In the genomic region with DNA sequence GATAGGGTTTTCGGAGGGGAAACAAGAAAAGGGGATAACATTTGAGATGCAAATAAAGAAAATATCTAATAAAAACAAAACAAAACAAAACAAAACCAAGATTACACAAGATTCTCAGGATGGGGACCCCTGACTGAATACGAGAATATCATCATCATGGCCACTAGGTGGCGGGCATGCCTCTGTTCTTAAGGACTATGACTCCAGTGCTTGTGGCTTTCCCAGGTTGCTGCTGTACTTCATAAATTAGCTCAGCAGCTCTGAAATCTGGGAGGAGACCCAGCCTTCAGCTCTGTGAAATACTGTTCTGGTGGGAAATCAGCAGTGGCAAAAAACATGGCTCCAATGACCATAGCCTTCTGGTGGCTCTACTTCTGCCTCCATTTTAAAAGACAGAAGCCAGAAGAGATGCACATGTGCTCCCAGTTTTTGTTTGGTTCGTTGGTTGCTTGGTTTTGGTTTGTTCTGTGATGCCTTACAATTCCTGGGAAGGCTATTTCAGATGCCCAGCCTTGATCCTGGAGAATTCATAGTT, we compare ENCODE assay signal across 8 mouse cellular contexts. TPM values are rescaled to one million over a fixed set of nuclear protein-coding genes. Genes with fewer than 3 reads are reported as not detected.
DNase-seq lines count a peak whose midpoint lies in the region; ATAC-seq and TF ChIP-seq lines count a peak whose summit lies in the region.

No protein-coding gene starts in this region.

- WGBS in intestine, embryonic 14.5 days: 22% methylated on average over 4 of the region's 4 CpGs

- peak; percentile 87 for TF ChIP-seq CTCF in left cerebral cortex, adult 2 months (IDR thresholded peaks at IDR 0.05)

- no peaks in the 10 kb centered on the region for H3K9me3 ChIP-seq in intestine, embryonic 14.5 days (ENCODE audit: control insufficient read depth, low read length)

- DNase-seq in cerebellum, postnatal 14 days: peak; percentile 80 to 86
- peak; percentile 55 to 73 for DNase-seq in frontal cortex, postnatal 36 days (ENCODE audit: low spot score in 2 of 2)
- peak; percentile 72 for DNase-seq in intestine, embryonic 14.5 days (ENCODE audit: low spot score)
- DNase-seq in left cerebral cortex, adult 2 months (ENCODE audit: extremely low spot score in 1 of 2, low spot score in 2 of 2): peak; percentile 51 to 67
- peak; percentile 83 to 86 for DNase-seq in right cerebral cortex, postnatal 10 days (ENCODE audit: low spot score in 2 of 2)

- H3K9ac ChIP-seq in intestine, embryonic 14.5 days (ENCODE audit: low read length): no peak overlapping the region

- no peaks in the 10 kb centered on the region for H3K36me3 ChIP-seq in intestine, embryonic 14.5 days (ENCODE audit: control insufficient read depth, insufficient read depth, low read length)

- no peak overlapping the region for H3K27ac ChIP-seq in intestine, embryonic 14.5 days (ENCODE audit: low read depth)
- no peak overlapping the region for H3K27ac ChIP-seq in left cerebral cortex, adult 2 months

- no peak overlapping the region for H3K4me3 ChIP-seq in intestine, embryonic 14.5 days (ENCODE audit: low read depth, low read length)
- no peak overlapping the region for H3K4me3 ChIP-seq in left cerebral cortex, adult 2 months

- H3K4me1 ChIP-seq in intestine, embryonic 14.5 days (replicated peaks; ENCODE audit: control insufficient read depth, insufficient read depth, low read length): no peaks in the 10 kb centered on the region

- peak; percentile 32 for ATAC-seq in activated CD4-positive, CD25-positive, alpha-beta regulatory T cell, adult 4 months
- ATAC-seq in intestine, embryonic 14.5 days (replicated peaks; ENCODE audit: low FRiP score, low TSS enrichment, low read depth): no peak; the same call in 1 of the 2 replicates
- peak; percentile 79 for ATAC-seq in megakaryocyte progenitor cell, adult 5-6 weeks (replicated peaks; ENCODE audit: poor library complexity)
- no peak for ATAC-seq in monocyte, adult 5-6 weeks (replicated peaks; ENCODE audit: insufficient number of reproducible peaks, low FRiP score, low TSS enrichment, poor library complexity, severe bottlenecking)

- H3K4me2 ChIP-seq in intestine, embryonic 14.5 days (ENCODE audit: low read length): no peak overlapping the region

- intact Hi-C loops in left cerebral cortex, adult 2 months (cut with DNase I): loop anchor here (1.0 to 5.0 kb wide), 6 partner anchors 62 to 992 kb away; a partner anchor contains a TSS

- H3K27me3 ChIP-seq in intestine, embryonic 14.5 days (replicated peaks; ENCODE audit: control insufficient read depth, insufficient read depth, low read length): no peaks in the 10 kb centered on the region

RNA-seq across cellular contexts. Expression of a gene that starts 4.5 kb away (rescaled TPM):
- not detected for polyA plus RNA-seq in activated CD4-positive, CD25-positive, alpha-beta regulatory T cell, adult 4 months (2017; shearing (Covaris generic))
- not detected in 2 replicates for polyA plus RNA-seq in intestine, embryonic 14.5 days (2014; fragmentation: Nextera tagmentation; extraction: Ambion mirVana)
- not detected for total RNA-seq in left cerebral cortex, adult 2 months (2021)
- not detected in 2 replicates for total RNA-seq in megakaryocyte progenitor cell, adult 5-6 weeks (2015)
- total RNA-seq in megakaryocyte progenitor cell, adult 5-6 weeks (2017): not detected in 2 replicates
- total RNA-seq in monocyte, adult 5-6 weeks (2017): 2.3 TPM in 1 of 3 replicates, not detected in the others

RNA-seq across cellular contexts. Expression of a gene that starts 51.6 kb away (rescaled TPM):
- 10 to 100 TPM; 20.2 to 24.3 TPM for polyA plus RNA-seq in activated CD4-positive, CD25-positive, alpha-beta regulatory T cell, adult 4 months (2017; shearing (Covaris generic))
- polyA plus RNA-seq in intestine, embryonic 14.5 days (2014; fragmentation: Nextera tagmentation; extraction: Ambion mirVana): 62.5 and 81.2 TPM in 2 replicates
- 1 to 10 TPM; 2.6 to 4.6 TPM for total RNA-seq in left cerebral cortex, adult 2 months (2021)
- 432 and 510 TPM in 2 replicates for total RNA-seq in megakaryocyte progenitor cell, adult 5-6 weeks (2015)
- 500 and 560 TPM in 2 replicates for total RNA-seq in megakaryocyte progenitor cell, adult 5-6 weeks (2017)
- 17.5 to 61.2 TPM (median 52.8 TPM) in 3 replicates for total RNA-seq in monocyte, adult 5-6 weeks (2017)

Comparison
In these comparisons a context has a peak if more than half of its experiments do, and no peak if none do; other contexts are left out.
1. ATAC-seq: peak in activated CD4-positive, CD25-positive, alpha-beta regulatory T cell, adult 4 months (single experiment) and megakaryocyte progenitor cell, adult 5-6 weeks (single experiment); none in intestine, embryonic 14.5 days (single experiment) and monocyte, adult 5-6 weeks (single experiment).
2. Peak in every context shown above with its lines, with median percentiles within 50 percentile points of each other: DNase-seq.